Mouse (Mus musculus): ENCODE measurements around the gene Pir. TPM values are rescaled to one million over a fixed set of nuclear protein-coding genes. Genes with fewer than 3 reads are reported as not detected.

The Pir gene
- total and polyA plus RNA-seq, 3 experiments = not detected

DNA sequence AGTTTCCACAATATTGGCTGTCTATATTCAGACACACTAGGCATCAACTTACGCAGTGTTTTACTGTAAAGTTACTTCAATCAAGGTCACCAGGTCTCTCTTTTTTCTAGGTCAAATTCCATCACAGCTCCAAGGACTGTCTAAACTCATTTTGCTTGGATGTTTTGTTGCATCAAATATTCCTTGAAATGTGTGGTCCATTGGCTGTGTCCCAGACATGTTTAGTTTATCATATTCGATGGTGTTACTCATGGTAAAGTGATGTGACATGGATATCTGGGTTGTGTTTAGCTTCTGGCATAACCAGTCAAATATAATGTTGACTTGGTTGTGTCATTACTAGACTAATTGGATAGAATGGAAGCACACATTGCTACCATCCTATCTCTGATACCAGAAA lies 61.2 kb downstream of the Pir start:
- Histone ChIP-seq H3K4me1 (ENCODE audit: control insufficient read depth in 1 of 2, insufficient read depth in 2 of 2) (no peaks in the 10 kb centered on the region), H3K4me2 (ENCODE audit: insufficient read depth, low read depth, poor library complexity, severe bottlenecking) (no peak overlapping the region), H3K27me3 (replicated peaks) (no peaks in the 10 kb centered on the region), H3K9ac (ENCODE audit: insufficient read depth, low read depth) (no peak overlapping the region), H3K4me3 (replicated peaks in 1 of 3; ENCODE audit: low read depth in 2 of 3, low read length in 2 of 3, poor library complexity in 1 of 3) (no peak overlapping the region), H3K9me3 (replicated peaks; ENCODE audit: low read length) (no peaks in the 10 kb centered on the region), H3K36me3 (replicated peaks in 1 of 2; ENCODE audit: control insufficient read depth in 1 of 2, insufficient read depth in 1 of 2, low read length in 1 of 2) (no peaks in the 10 kb centered on the region), H3K27ac (ENCODE audit: insufficient read depth, low read depth) (no peak overlapping the region), H3K79me2 (replicated peaks; ENCODE audit: control insufficient read depth, extremely low read depth, insufficient read depth, poor library complexity, severe bottlenecking) (no peaks in the 10 kb centered on the region)
- dilution Hi-C loops (cut with MboI; ENCODE audit: extremely low pct_ligation_motif_present, extremely low pct_unique_long_range_greater_than_20kb, low sequenced_read_pairs) = no loop called here
- TF ChIP-seq ZNF384 (IDR thresholded peaks at IDR 0.05; ENCODE audit: low read depth, low read length) (no peak), EP300 (IDR thresholded peaks at IDR 0.05; ENCODE audit: low read length) (no peak), USF2 (conservative IDR thresholded peaks at IDR 0.05; ENCODE audit: low read depth, low read length) (no peak), SIN3A (IDR thresholded peaks at IDR 0.05; ENCODE audit: low read length) (no peak), POLR2AphosphoS2 (IDR thresholded peaks at IDR 0.05; ENCODE audit: low read depth, low read length) (no peak), IRF4 (IDR thresholded peaks at IDR 0.05; ENCODE audit: low read depth, low read length) (no peak), KAT2A (IDR thresholded peaks at IDR 0.05; ENCODE audit: insufficient replicate concordance, low read length) (no peak), CHD2 (IDR thresholded peaks at IDR 0.05; ENCODE audit: low read length) (no peak), NRF1 (IDR thresholded peaks at IDR 0.05; ENCODE audit: low read depth, low read length) (no peak), RAD21 (IDR thresholded peaks at IDR 0.05; ENCODE audit: low read depth, low read length) (no peak), MXI1 (IDR thresholded peaks at IDR 0.05; ENCODE audit: low read depth, low read length) (no peak), ELF1 (IDR thresholded peaks at IDR 0.05; ENCODE audit: low read depth, low read length) (no peak), SMC3 (IDR thresholded peaks at IDR 0.05; ENCODE audit: low read depth, low read length) (no peak), ETS1 (conservative IDR thresholded peaks at IDR 0.05; ENCODE audit: low read depth, low read length) (no peak), USF1 (IDR thresholded peaks at IDR 0.05; ENCODE audit: low read depth, low read length) (no peak), ZMIZ1 (IDR thresholded peaks at IDR 0.05; ENCODE audit: low read depth, low read length) (no peak), TBP (conservative IDR thresholded peaks at IDR 0.05; ENCODE audit: low read depth, low read length) (no peak), MAX (IDR thresholded peaks at IDR 0.05; ENCODE audit: low read length) (no peak)
- in situ Hi-C loops (cut with MboI; ENCODE audit: low pct_ligation_motif_present, low pct_unique_long_range_greater_than_20kb, low sequenced_read_pairs) = no loop called here
- no peak for DNase-seq (ENCODE audit: extremely low read depth)

DNA sequence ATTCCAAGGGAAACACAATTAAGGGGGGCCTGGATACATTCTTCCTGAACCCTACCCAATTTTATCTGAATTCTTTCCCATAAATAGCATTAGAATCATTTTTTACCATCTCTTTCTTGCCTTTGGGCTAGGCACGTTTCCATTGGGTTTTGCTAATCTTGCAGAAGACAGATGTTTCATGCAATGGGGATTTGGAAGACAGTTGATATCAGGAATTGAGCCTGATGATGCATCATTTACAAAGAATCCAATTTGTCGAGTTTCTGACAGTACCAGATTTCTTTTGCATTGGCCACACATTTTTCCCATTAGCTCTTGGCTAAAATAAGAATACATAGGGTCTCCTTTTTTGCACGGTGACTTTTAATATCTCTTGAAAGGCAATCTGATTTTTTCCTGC lies 61.6 kb downstream of the Pir start:
- Histone ChIP-seq H3K9me3 (replicated peaks; ENCODE audit: low read length) (no peaks in the 10 kb centered on the region), H3K36me3 (replicated peaks in 1 of 2; ENCODE audit: control insufficient read depth in 1 of 2, insufficient read depth in 1 of 2, low read length in 1 of 2) (no peaks in the 10 kb centered on the region), H3K27me3 (replicated peaks) (no peaks in the 10 kb centered on the region), H3K4me1 (ENCODE audit: control insufficient read depth in 1 of 2, insufficient read depth in 2 of 2) (no peaks in the 10 kb centered on the region), H3K79me2 (replicated peaks; ENCODE audit: control insufficient read depth, extremely low read depth, insufficient read depth, poor library complexity, severe bottlenecking) (no peaks in the 10 kb centered on the region), H3K4me3 (replicated peaks in 1 of 3; ENCODE audit: low read depth in 2 of 3, low read length in 2 of 3, poor library complexity in 1 of 3) (no peak overlapping the region), H3K4me2 (ENCODE audit: insufficient read depth, low read depth, poor library complexity, severe bottlenecking) (no peak overlapping the region), H3K9ac (ENCODE audit: insufficient read depth, low read depth) (no peak overlapping the region), H3K27ac (ENCODE audit: insufficient read depth, low read depth) (no peak overlapping the region)
- in situ Hi-C loops (cut with MboI; ENCODE audit: low pct_ligation_motif_present, low pct_unique_long_range_greater_than_20kb, low sequenced_read_pairs) = no loop called here
- TF ChIP-seq JUN (IDR thresholded peaks at IDR 0.05; ENCODE audit: insufficient read depth, low read depth, low read length) (no peak), MXI1 (IDR thresholded peaks at IDR 0.05; ENCODE audit: low read depth, low read length) (no peak), RCOR1 (conservative IDR thresholded peaks at IDR 0.05; ENCODE audit: low read depth, low read length) (no peak)
- dilution Hi-C loops (cut with MboI; ENCODE audit: extremely low pct_ligation_motif_present, extremely low pct_unique_long_range_greater_than_20kb, low sequenced_read_pairs) = no loop called here
- no peak for DNase-seq (ENCODE audit: extremely low read depth)
